Mouse (Mus musculus) thymus, adult 2 months (tissue): ENCODE data around the gene Spata2l.

Source experiments
- CTCF ChIP-seq: fragments of 200-500 bp; IDR thresholded peaks from 2 replicates; pipeline ENCODE4 v1.5.1; 2012; ENCODE audit warnings: mild to moderate bottlenecking, control low read depth, low read length, moderate library complexity, borderline replicate concordance; ENCODE audit not compliant: control insufficient read depth, poor library complexity, insufficient read depth; ENCODE audit errors: extremely low read depth
- POLR2A ChIP-seq: fragments of 200-500 bp; IDR thresholded peaks from 2 replicates; pipeline ENCODE4 v1.6.1; 2012; ENCODE audit warnings: mild to moderate bottlenecking, low read length, control low read depth, moderate library complexity; ENCODE audit not compliant: control insufficient read depth, poor library complexity, insufficient read depth; ENCODE audit errors: extremely low read depth

GRCm38 (mm10) chr8:123284493-123284892 is 48.5 kb upstream of the Spata2l start:
- TF ChIP-seq CTCF, result no peak
- no peak for TF ChIP-seq POLR2A
